Comparison of ENCODE assay signal across 8 mouse cellular contexts in genomic region chr1:172341386-172341785, GRCm38 (mm10). TPM values are rescaled to one million over a fixed set of nuclear protein-coding genes. Genes with fewer than 3 reads are reported as not detected.
DNase-seq lines count a peak whose midpoint lies in the region; ATAC-seq and TF ChIP-seq lines count a peak whose summit lies in the region.

No protein-coding gene starts in this region.

- no peak for TF ChIP-seq CTCF in E14TG2a.4 (conservative IDR thresholded peaks at IDR 0.05; ENCODE audit: low read length)
- no peak for TF ChIP-seq CTCF in liver, embryonic 14.5 days (IDR thresholded peaks at IDR 0.05; ENCODE audit: low read depth)

- ATAC-seq in heart, embryonic 12.5 days (ENCODE audit: insufficient number of reproducible peaks, low FRiP score): no peak
- peak; percentile 1; the same call in 1 of the 2 replicates for ATAC-seq in forebrain, embryonic 14.5 days
- ATAC-seq in liver, embryonic 14.5 days (ENCODE audit: insufficient read depth): no peak
- ATAC-seq in monocyte, adult 5-6 weeks (replicated peaks; ENCODE audit: insufficient number of reproducible peaks, low FRiP score, low TSS enrichment, poor library complexity, severe bottlenecking): no peak

- peaks cover 72% of the 10 kb centered on the region for H3K27me3 ChIP-seq in heart, embryonic 12.5 days (replicated peaks)
- H3K27me3 ChIP-seq in E14TG2a.4 (ENCODE audit: insufficient read depth, low read length): peaks cover 81% of the 10 kb centered on the region
- H3K27me3 ChIP-seq in forebrain, embryonic 14.5 days (replicated peaks; ENCODE audit: control insufficient read depth, insufficient read depth, low read length): no peaks in the 10 kb centered on the region
- peaks cover 32% of the 10 kb centered on the region for H3K27me3 ChIP-seq in liver, embryonic 14.5 days (ENCODE audit: control insufficient read depth, insufficient read depth, low read length)

- 13% methylated on average over 10 of the region's 10 CpGs for WGBS in heart, embryonic 12.5 days
- 15% methylated on average over 10 of the region's 10 CpGs for WGBS in forebrain, embryonic 14.5 days
- 14% methylated on average over 10 of the region's 10 CpGs for WGBS in liver, embryonic 14.5 days (ENCODE audit: insufficient replicate concordance)

- TF ChIP-seq EP300 in liver, embryonic 14.5 days (IDR thresholded peaks at IDR 0.05; ENCODE audit: low read depth): no peak

- no peak overlapping the region for H3K27ac ChIP-seq in heart, embryonic 12.5 days (ENCODE audit: poor library complexity, severe bottlenecking)
- no peak overlapping the region for H3K27ac ChIP-seq in forebrain, embryonic 14.5 days (ENCODE audit: low read depth, low read length)
- H3K27ac ChIP-seq in liver, embryonic 14.5 days: no peak overlapping the region

- H3K4me3 ChIP-seq in heart, embryonic 12.5 days: peak overlapping the region; percentile 51
- H3K4me3 ChIP-seq in E14TG2a.4 (replicated peaks; ENCODE audit: low read length): peak overlapping the region; percentile 77
- peak overlapping the region; percentile 43 for H3K4me3 ChIP-seq in forebrain, embryonic 14.5 days (ENCODE audit: low read depth, low read length)
- peak overlapping the region in 1 of 2 experiments; percentile 38; a peak in 1 of 4 replicates for H3K4me3 ChIP-seq in liver, embryonic 14.5 days (ENCODE audit: insufficient read depth in 1 of 2, low read depth in 2 of 2, low read length in 2 of 2)

- H3K4me1 ChIP-seq in heart, embryonic 12.5 days (replicated peaks): peaks cover 6% of the 10 kb centered on the region; the same call in 1 of the 2 replicates
- H3K4me1 ChIP-seq in E14TG2a.4 (replicated peaks; ENCODE audit: low read depth, low read length): peaks cover 20% of the 10 kb centered on the region
- peaks cover 5% of the 10 kb centered on the region; the same call in 1 of the 2 replicates for H3K4me1 ChIP-seq in forebrain, embryonic 14.5 days (ENCODE audit: control insufficient read depth, insufficient read depth, low read length)
- no peaks in the 10 kb centered on the region for H3K4me1 ChIP-seq in liver, embryonic 14.5 days (replicated peaks; ENCODE audit: control insufficient read depth in 2 of 2, insufficient read depth in 2 of 2, low read length in 1 of 2)

- H3K4me2 ChIP-seq in heart, embryonic 12.5 days: peak overlapping the region; percentile 76
- H3K4me2 ChIP-seq in forebrain, embryonic 14.5 days (ENCODE audit: low read length): peak overlapping the region; percentile 62
- H3K4me2 ChIP-seq in liver, embryonic 14.5 days (ENCODE audit: low read depth): peak overlapping the region; percentile 59

- DNase-seq in heart, postnatal 4 days: no peak
- DNase-seq in forebrain, embryonic 14.5 days (ENCODE audit: low spot score): no peak
- no peak for DNase-seq in liver, embryonic 14.5 days (ENCODE audit: low read depth in 3 of 3, low spot score in 3 of 3)
- no peak for DNase-seq in frontal cortex, adult 2 months (ENCODE audit: extremely low spot score in 1 of 2, low spot score in 1 of 2)
- DNase-seq in gastrocnemius, adult 8-10 months (ENCODE audit: low spot score in 2 of 2): no peak

- H3K36me3 ChIP-seq in heart, embryonic 12.5 days: no peaks in the 10 kb centered on the region
- no peaks in the 10 kb centered on the region for H3K36me3 ChIP-seq in E14TG2a.4 (ENCODE audit: insufficient read depth, low read length)
- no peaks in the 10 kb centered on the region for H3K36me3 ChIP-seq in forebrain, embryonic 14.5 days (ENCODE audit: control insufficient read depth, insufficient read depth, low read length)
- no peaks in the 10 kb centered on the region for H3K36me3 ChIP-seq in liver, embryonic 14.5 days (replicated peaks; ENCODE audit: control insufficient read depth, insufficient read depth, low read depth)

- no peak overlapping the region for H3K9ac ChIP-seq in heart, embryonic 12.5 days
- H3K9ac ChIP-seq in forebrain, embryonic 14.5 days (ENCODE audit: low read length): peak overlapping the region; percentile 60
- no peak overlapping the region for H3K9ac ChIP-seq in liver, embryonic 14.5 days (replicated peaks)

- no peaks in the 10 kb centered on the region for H3K9me3 ChIP-seq in heart, embryonic 12.5 days (replicated peaks)
- H3K9me3 ChIP-seq in E14TG2a.4 (ENCODE audit: low read length): peaks cover 3% of the 10 kb centered on the region; the same call in 1 of the 2 replicates
- H3K9me3 ChIP-seq in forebrain, embryonic 14.5 days (replicated peaks; ENCODE audit: control insufficient read depth, low read length): no peaks in the 10 kb centered on the region
- no peaks in the 10 kb centered on the region for H3K9me3 ChIP-seq in liver, embryonic 14.5 days (ENCODE audit: control insufficient read depth, low read length)

RNA-seq across cellular contexts. Expression of gene Kcnj10, which starts 0.4 kb away (rescaled TPM):
- polyA plus RNA-seq in heart, embryonic 12.5 days (2016; fragmentation: Nextera tagmentation; extraction: Ambion mirVana): not detected in 2 replicates
- total RNA-seq in heart, postnatal 4 days (2021): under 1 TPM; 0.11 to 0.14 TPM
- polyA plus RNA-seq in forebrain, embryonic 14.5 days (2014; fragmentation: Nextera tagmentation; extraction: Ambion mirVana): 1.5 and 1.6 TPM in 2 replicates
- 0.17 and 0.18 TPM in 2 replicates for polyA plus RNA-seq in liver, embryonic 14.5 days (2012; rRNA removed)
- 0.04 and 0.08 TPM in 2 replicates for polyA plus RNA-seq in liver, embryonic 14.5 days (2014; fragmentation: Nextera tagmentation; extraction: Ambion mirVana)
- total RNA-seq in monocyte, adult 5-6 weeks (2017): not detected in 3 replicates
- 112 and 122 TPM in 2 replicates for polyA plus RNA-seq in frontal cortex, adult 2 months (2012; rRNA removed)
- total RNA-seq in gastrocnemius, adult 8-10 months (2022): under 1 TPM in 2 of 4 experiments, not detected in 2; 0.04 to 0.05 TPM

RNA-seq across cellular contexts. Expression of gene Kcnj9, which starts 12.3 kb away (rescaled TPM):
- not detected in 2 replicates for polyA plus RNA-seq in heart, embryonic 12.5 days (2016; fragmentation: Nextera tagmentation; extraction: Ambion mirVana)
- total RNA-seq in heart, postnatal 4 days (2021): not detected
- polyA plus RNA-seq in forebrain, embryonic 14.5 days (2014; fragmentation: Nextera tagmentation; extraction: Ambion mirVana): 1.3 and 1.5 TPM in 2 replicates
- 0.02 and 0.05 TPM in 2 replicates for polyA plus RNA-seq in liver, embryonic 14.5 days (2012; rRNA removed)
- polyA plus RNA-seq in liver, embryonic 14.5 days (2014; fragmentation: Nextera tagmentation; extraction: Ambion mirVana): not detected in 2 replicates
- total RNA-seq in monocyte, adult 5-6 weeks (2017): 0.29 TPM in 1 of 3 replicates, not detected in the others
- 102 and 111 TPM in 2 replicates for polyA plus RNA-seq in frontal cortex, adult 2 months (2012; rRNA removed)
- not detected for total RNA-seq in gastrocnemius, adult 8-10 months (2022)

RNA-seq across cellular contexts. Expression of gene Pigm, which starts 35.0 kb away (rescaled TPM):
- 8.5 and 9.4 TPM in 2 replicates for polyA plus RNA-seq in heart, embryonic 12.5 days (2016; fragmentation: Nextera tagmentation; extraction: Ambion mirVana)
- total RNA-seq in heart, postnatal 4 days (2021): 10 to 100 TPM; 10.1 to 11.4 TPM
- 4.8 and 5.1 TPM in 2 replicates for polyA plus RNA-seq in forebrain, embryonic 14.5 days (2014; fragmentation: Nextera tagmentation; extraction: Ambion mirVana)
- 3.8 and 4.1 TPM in 2 replicates for polyA plus RNA-seq in liver, embryonic 14.5 days (2012; rRNA removed)
- polyA plus RNA-seq in liver, embryonic 14.5 days (2014; fragmentation: Nextera tagmentation; extraction: Ambion mirVana): 2.3 and 2.6 TPM in 2 replicates
- 17.5 to 26.9 TPM (median 23.7 TPM) in 3 replicates for total RNA-seq in monocyte, adult 5-6 weeks (2017)
- 6.6 and 7.2 TPM in 2 replicates for polyA plus RNA-seq in frontal cortex, adult 2 months (2012; rRNA removed)
- total RNA-seq in gastrocnemius, adult 8-10 months (2022): 1 to 10 TPM; 3.2 to 3.4 (median 3.2) TPM

RNA-seq across cellular contexts. Expression of gene Atp1a2, which starts 43.5 kb away (rescaled TPM):
- 23.4 and 25.9 TPM in 2 replicates for polyA plus RNA-seq in heart, embryonic 12.5 days (2016; fragmentation: Nextera tagmentation; extraction: Ambion mirVana)
- total RNA-seq in heart, postnatal 4 days (2021): 10 to 100 TPM; 81.9 to 82.8 TPM
- 12.9 and 19.8 TPM in 2 replicates for polyA plus RNA-seq in forebrain, embryonic 14.5 days (2014; fragmentation: Nextera tagmentation; extraction: Ambion mirVana)
- 0.08 and 0.10 TPM in 2 replicates for polyA plus RNA-seq in liver, embryonic 14.5 days (2012; rRNA removed)
- 0.01 and 0.08 TPM in 2 replicates for polyA plus RNA-seq in liver, embryonic 14.5 days (2014; fragmentation: Nextera tagmentation; extraction: Ambion mirVana)
- not detected in 3 replicates for total RNA-seq in monocyte, adult 5-6 weeks (2017)
- polyA plus RNA-seq in frontal cortex, adult 2 months (2012; rRNA removed): 495 and 562 TPM in 2 replicates
- total RNA-seq in gastrocnemius, adult 8-10 months (2022): 100 to 1,000 TPM; 819 to 944 (median 894) TPM

Comparison
In these comparisons a context has a peak if more than half of its experiments do, and no peak if none do; other contexts are left out.
1. RNA of gene Kcnj10, which starts 0.4 kb away (polyA plus RNA-seq): 112 to 122 TPM in frontal cortex, adult 2 months; 1.5 to 1.6 TPM in forebrain, embryonic 14.5 days, 0.04 to 0.18 TPM in liver, embryonic 14.5 days and not detected in heart, embryonic 12.5 days; every median in the first group is over 10 times any median in the second.
2. RNA of gene Kcnj9, which starts 12.3 kb away (polyA plus RNA-seq): 102 to 111 TPM in frontal cortex, adult 2 months; 1.3 to 1.5 TPM in forebrain, embryonic 14.5 days, 0.02 to 0.05 TPM in liver, embryonic 14.5 days and not detected in heart, embryonic 12.5 days; every median in the first group is over 10 times any median in the second.
3. Peak in every context shown above with its lines, with median percentiles within 50 percentile points of each other: H3K4me2 ChIP-seq.